Mouse (Mus musculus) stomach, postnatal 0 days (tissue): ENCODE measurements at regions not wholly inside any gene's neighbourhood (a gene's known extent, or its start where the extent isn't known, plus 50 kb on each side); places are given as distances from the start of the nearest gene placed in this dataset.

Experiments used
- CTCF ChIP-seq: IDR thresholded peaks from 2 replicates; pipeline ENCODE4 v1.5.1; 2016; ENCODE audit warnings: antibody characterized with exemption, low read depth, mild to moderate bottlenecking, moderate library complexity
- EP300 ChIP-seq: optimal IDR thresholded peaks from 2 replicates; pipeline ENCODE3; 2016; ENCODE audit warnings: antibody characterized with exemption

DNA sequence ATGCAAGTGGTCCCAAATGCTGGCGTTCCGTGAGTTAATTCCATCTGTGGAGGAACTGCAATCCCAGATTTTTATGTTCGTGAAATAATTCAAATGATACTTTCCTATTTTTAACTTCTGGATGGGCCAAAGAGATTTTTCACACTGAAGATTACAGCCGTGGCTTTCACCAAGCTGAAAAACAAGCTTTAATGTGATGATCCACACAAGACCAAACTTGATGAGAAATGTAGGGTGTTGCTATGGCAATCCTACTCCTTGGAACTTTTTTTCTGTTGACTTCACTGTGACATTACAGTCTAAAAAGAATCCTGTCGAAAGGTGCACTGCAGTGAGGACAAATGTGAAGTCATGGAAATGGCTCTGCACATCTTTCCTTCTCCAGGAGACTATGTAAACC is 100.1 kb upstream of the Snx7 start:
- TF ChIP-seq CTCF, result no peak
- TF ChIP-seq EP300, result no peak
